Mouse (Mus musculus) midbrain, postnatal 0 days (tissue): Measurements from ENCODE around the gene Ciz1. TPM values are rescaled to one million over a fixed set of nuclear protein-coding genes. Genes with fewer than 3 reads are reported as not detected.

Experiments
- ATAC-seq: fragments of 200-750 bp; cut with Nextera tagmentation; 2 replicates; pipeline ENCODE4 v1.8.0; 2017; ENCODE audit warnings: moderate number of reproducible peaks, mild to moderate bottlenecking, moderate TSS enrichment, moderate library complexity; ENCODE audit not compliant: low FRiP score
- DNase-seq: peaks from one replicate; pipeline ENCODE4 v3.0.0-alpha.2; 2015; ENCODE audit warnings: low spot score
- H3K27ac ChIP-seq: fragments of 300-500 bp; sonication (generic); 2 replicates; pipeline ENCODE4 v1.5.1; 2014; ENCODE audit warnings: low read depth, mild to moderate bottlenecking, low read length, mixed read lengths
- H3K27me3 ChIP-seq: fragments of 300-500 bp; sonication (generic); 2 replicates; pipeline ENCODE4 v1.6.1; 2014; ENCODE audit warnings: low read length, control low read depth, mixed read lengths; ENCODE audit not compliant: insufficient read depth
- H3K36me3 ChIP-seq: fragments of 300-500 bp; sonication (generic); 2 replicates; pipeline ENCODE4 v1.6.1; 2014; ENCODE audit warnings: low read length, control low read depth, mixed read lengths; ENCODE audit not compliant: insufficient read depth
- H3K4me1 ChIP-seq: fragments of 300-500 bp; sonication (generic); 2 replicates; pipeline ENCODE4 v1.6.1; 2014; ENCODE audit warnings: mild to moderate bottlenecking, control low read depth, antibody characterized with exemption, low read length, mixed read lengths; ENCODE audit not compliant: insufficient read depth
- H3K4me2 ChIP-seq: fragments of 300-500 bp; sonication (generic); 2 replicates; pipeline ENCODE4 v1.6.1; 2014; ENCODE audit warnings: low read depth, mild to moderate bottlenecking, low read length, mixed read lengths; ENCODE audit not compliant: poor library complexity, severe bottlenecking
- H3K4me3 ChIP-seq: fragments of 300-500 bp; sonication (generic); 2 replicates; pipeline ENCODE4 v1.5.1; 2014; ENCODE audit warnings: low read depth, mild to moderate bottlenecking, low read length, moderate library complexity
- H3K9ac ChIP-seq: fragments of 300-500 bp; sonication (generic); replicated peaks from 2 replicates; pipeline ENCODE4 v1.6.1; 2014; ENCODE audit warnings: mild to moderate bottlenecking, low read length, moderate library complexity, mixed read lengths; ENCODE audit not compliant: poor library complexity, severe bottlenecking
- H3K9me3 ChIP-seq: fragments of 300-500 bp; sonication (generic); 2 replicates; pipeline ENCODE4 v1.6.1; 2016; ENCODE audit warnings: low read length, control low read depth
- CTCF ChIP-seq: IDR thresholded peaks from 2 replicates; pipeline ENCODE4 v1.5.1; 2016; ENCODE audit warnings: antibody characterized with exemption, mild to moderate bottlenecking
- WGBS: fragments of 180-500 bp; shearing (Covaris S2); extraction: QIAGEN DNeasy Blood & Tissue Kit; methylation state at CpG from one replicate; pipeline ENCODE4 v1.1.7; 2014; 5-methylcytosine and 5-hydroxymethylcytosine counted together
- polyA plus RNA-seq: library from polyadenylated mRNA; unstranded; fragments of >200 nt; fragmentation: Nextera tagmentation; extraction: Ambion mirVana; gene quantifications from 2 replicates; pipeline ENCODE4 v1.2.1, GENCODE M21; 2015
- total RNA-seq: library from RNA; depleted of rRNA; stranded (reverse); fragments of >200 nt; gene quantifications from 2 replicates; pipeline ENCODE4 v1.2.3, GENCODE M21; 2014

The Ciz1 gene
- total and polyA plus RNA-seq, 2 experiments from 2014 or later = 47.3 to 81.8 TPM

- Histone ChIP-seq H3K27ac (no peak overlapping the region), H3K9me3 (no peaks in the 10 kb centered on the region), H3K4me2 (no peak overlapping the region), H3K9ac (no peak overlapping the region), H3K4me3 (no peak overlapping the region), H3K36me3 (peaks cover 73% of the 10 kb centered on the region), H3K27me3 (no peaks in the 10 kb centered on the region), H3K4me1 (peaks cover 10% of the 10 kb centered on the region; the same call in 1 of the 2 replicates)
- DNase-seq (no peak), ATAC-seq (no peak)
- TF ChIP-seq CTCF = no peak
- 83% methylated on average over 6 of the region's 6 CpGs for WGBS
Observed at GRCm38 (mm10) chr2:32307247-32307798, 44.8 kb upstream of the Ciz1 start.

GRCm38 (mm10) chr2:32307941-32308760, 44.0 kb upstream of the Ciz1 start:
- H3K27ac ChIP-seq = no peak overlapping the region
- H3K4me1 ChIP-seq = peaks cover 10% of the 10 kb centered on the region; the same call in 1 of the 2 replicates
- peak; percentile 15; the same call in 1 of the 2 replicates for ATAC-seq
- no peaks in the 10 kb centered on the region for H3K9me3 ChIP-seq
- H3K36me3 ChIP-seq = peaks cover 67% of the 10 kb centered on the region
- no peak overlapping the region for H3K4me2 ChIP-seq
- H3K27me3 ChIP-seq = no peaks in the 10 kb centered on the region
- DNase-seq = peak; percentile 72
- peak; percentile 92 for TF ChIP-seq CTCF
- WGBS = 55% methylated on average over 8 of the region's 8 CpGs
- no peak overlapping the region for H3K9ac ChIP-seq
- H3K4me3 ChIP-seq = no peak overlapping the region

- 87% methylated on average over 16 of the region's 16 CpGs for WGBS
- no peak for ATAC-seq
Observed at GRCm38 (mm10) chr2:32308870-32309568, 43.1 kb upstream of the Ciz1 start.

GRCm38 (mm10) chr2:32310096-32310845, 41.9 kb upstream of the Ciz1 start:
- ATAC-seq = no peak
- 86% methylated on average over 18 of the region's 18 CpGs for WGBS

More at GRCm38 (mm10) chr2:32308870-32309568, 43.1 kb upstream of the Ciz1 start:
- Histone ChIP-seq H3K27me3 (no peaks in the 10 kb centered on the region), H3K4me1 (peaks cover 10% of the 10 kb centered on the region; the same call in 1 of the 2 replicates), H3K36me3 (peaks cover 62% of the 10 kb centered on the region), H3K9ac (no peak overlapping the region), H3K4me2 (no peak overlapping the region), H3K9me3 (no peaks in the 10 kb centered on the region), H3K4me3 (no peak overlapping the region), H3K27ac (no peak overlapping the region)
- DNase-seq = no peak
- TF ChIP-seq CTCF = no peak

GRCm38 (mm10) chr2:32311443-32312317, 40.4 kb upstream of the Ciz1 start:
- Histone ChIP-seq H3K9me3 (no peaks in the 10 kb centered on the region), H3K4me1 (peaks cover 10% of the 10 kb centered on the region; the same call in 1 of the 2 replicates), H3K9ac (peak overlapping the region; percentile 65), H3K27ac (peak overlapping the region; percentile 26; the same call in 1 of the 2 replicates), H3K36me3 (peaks cover 48% of the 10 kb centered on the region), H3K27me3 (no peaks in the 10 kb centered on the region), H3K4me2 (peak overlapping the region; percentile 86), H3K4me3 (peak overlapping the region; percentile 39)
- ATAC-seq (no peak), DNase-seq (no peak)
- 16% methylated on average over 36 of the region's 42 CpGs for WGBS
- no peak for TF ChIP-seq CTCF

More at GRCm38 (mm10) chr2:32310096-32310845, 41.9 kb upstream of the Ciz1 start:
- Histone ChIP-seq H3K4me1 (peaks cover 10% of the 10 kb centered on the region; the same call in 1 of the 2 replicates), H3K36me3 (peaks cover 55% of the 10 kb centered on the region), H3K4me2 (no peak overlapping the region), H3K9ac (no peak overlapping the region), H3K9me3 (no peaks in the 10 kb centered on the region), H3K27ac (no peak overlapping the region), H3K4me3 (no peak overlapping the region), H3K27me3 (no peaks in the 10 kb centered on the region)
- no peak for DNase-seq
- no peak for TF ChIP-seq CTCF
